ENCODE assay signal across 8 mouse cellular contexts in genomic region chr6:145359470-145360430, GRCm38 (mm10).
DNase-seq lines count a peak whose midpoint lies in the region; ATAC-seq and TF ChIP-seq lines count a peak whose summit lies in the region.

No protein-coding gene starts in this region.

- no peaks in the 10 kb centered on the region for H3K9me3 ChIP-seq in forebrain, embryonic 13.5 days (replicated peaks)
- H3K9me3 ChIP-seq in intestine, embryonic 16.5 days (ENCODE audit: control insufficient read depth, low read length), result no peaks in the 10 kb centered on the region

- TF ChIP-seq POLR2A in lung, adult 2 months (IDR thresholded peaks at IDR 0.05; ENCODE audit: borderline replicate concordance, extremely low read depth, low read depth, low read length), result no peak

- H3K9ac ChIP-seq in forebrain, embryonic 13.5 days, result no peak overlapping the region
- no peak overlapping the region for H3K9ac ChIP-seq in intestine, embryonic 16.5 days (ENCODE audit: low read depth, low read length)

- H3K27ac ChIP-seq in forebrain, embryonic 13.5 days, result no peak overlapping the region
- H3K27ac ChIP-seq in intestine, embryonic 16.5 days (ENCODE audit: low read length), result no peak overlapping the region

- DNase-seq in urinary bladder, postnatal 14 days (ENCODE audit: low spot score), result peak; percentile 71
- no peak for DNase-seq in urinary bladder, postnatal 4 days (ENCODE audit: low spot score in 2 of 2)
- peak; percentile 59 to 68 for DNase-seq in adrenal gland, postnatal 36 days
- DNase-seq in lung, adult 2 months, result no peak
- peak; percentile 82 for DNase-seq in retina, embryonic 14.5 days (ENCODE audit: low spot score)
- no peak for DNase-seq in urinary bladder, postnatal 10 days (ENCODE audit: low spot score)

- WGBS in forebrain, embryonic 13.5 days, result 41% methylated on average over 26 of the region's 26 CpGs
- 44% methylated on average over 26 of the region's 26 CpGs for WGBS in intestine, embryonic 16.5 days
- 40% methylated on average over 26 of the region's 26 CpGs for WGBS in lung, adult 2 months

- peak overlapping the region; percentile 15 for H3K4me2 ChIP-seq in forebrain, embryonic 13.5 days
- no peak overlapping the region for H3K4me2 ChIP-seq in intestine, embryonic 16.5 days (ENCODE audit: low read depth, low read length)

- ATAC-seq in forebrain, embryonic 13.5 days, result 0 out of 2 replicates have a peak, but pooled peaks have one; percentile 30
- 0 out of 2 replicates have a peak, but pooled peaks have one; percentile 37 for ATAC-seq in intestine, embryonic 16.5 days

- no peaks in the 10 kb centered on the region for H3K4me1 ChIP-seq in forebrain, embryonic 13.5 days
- H3K4me1 ChIP-seq in intestine, embryonic 16.5 days (ENCODE audit: control insufficient read depth, insufficient read depth, low read length), result peaks cover 5% of the 10 kb centered on the region; the same call in 1 of the 2 replicates
- H3K4me1 ChIP-seq in lung, adult 2 months (ENCODE audit: control insufficient read depth, insufficient read depth, low read length), result no peaks in the 10 kb centered on the region; the same call in 1 of the 2 replicates

- 0 out of 2 replicates have a peak, but pooled peaks cover 5% of the 10 kb centered on the region for H3K27me3 ChIP-seq in forebrain, embryonic 13.5 days
- H3K27me3 ChIP-seq in intestine, embryonic 16.5 days (replicated peaks; ENCODE audit: control insufficient read depth, insufficient read depth, low read length), result no peaks in the 10 kb centered on the region

- H3K36me3 ChIP-seq in forebrain, embryonic 13.5 days (ENCODE audit: poor library complexity, severe bottlenecking), result no peaks in the 10 kb centered on the region
- H3K36me3 ChIP-seq in intestine, embryonic 16.5 days (ENCODE audit: control insufficient read depth, insufficient read depth, low read length), result no peaks in the 10 kb centered on the region

- TF ChIP-seq CTCF in lung, adult 2 months (IDR thresholded peaks at IDR 0.05; ENCODE audit: insufficient read depth, low read length), result peak; percentile 42; the same call in 1 of the 2 replicates

- no peak overlapping the region for H3K4me3 ChIP-seq in forebrain, embryonic 13.5 days
- H3K4me3 ChIP-seq in intestine, embryonic 16.5 days (ENCODE audit: low read length), result no peak overlapping the region
- H3K4me3 ChIP-seq in lung, adult 2 months (replicated peaks; ENCODE audit: extremely low read depth, low read depth, low read length), result no peak overlapping the region

Comparison
In these comparisons a context has a peak if more than half of its experiments do, and no peak if none do; other contexts are left out.
1. DNase-seq: peak in urinary bladder, postnatal 14 days (single experiment), adrenal gland, postnatal 36 days (2 of 2) and retina, embryonic 14.5 days (single experiment); none in urinary bladder, postnatal 4 days (0 of 2), lung, adult 2 months (single experiment) and urinary bladder, postnatal 10 days (single experiment).